Mouse (Mus musculus): Measurements from ENCODE around the gene Tubd1. TPM values are rescaled to one million over a fixed set of nuclear protein-coding genes. Genes with fewer than 3 reads are reported as not detected.
A peak's percentile ranks its signal among the peaks of the same experiment; 100 is the strongest.

Gene Tubd1
- polyA plus RNA-seq, 1 experiment from 2014 or later = 8.9 TPM

DNA sequence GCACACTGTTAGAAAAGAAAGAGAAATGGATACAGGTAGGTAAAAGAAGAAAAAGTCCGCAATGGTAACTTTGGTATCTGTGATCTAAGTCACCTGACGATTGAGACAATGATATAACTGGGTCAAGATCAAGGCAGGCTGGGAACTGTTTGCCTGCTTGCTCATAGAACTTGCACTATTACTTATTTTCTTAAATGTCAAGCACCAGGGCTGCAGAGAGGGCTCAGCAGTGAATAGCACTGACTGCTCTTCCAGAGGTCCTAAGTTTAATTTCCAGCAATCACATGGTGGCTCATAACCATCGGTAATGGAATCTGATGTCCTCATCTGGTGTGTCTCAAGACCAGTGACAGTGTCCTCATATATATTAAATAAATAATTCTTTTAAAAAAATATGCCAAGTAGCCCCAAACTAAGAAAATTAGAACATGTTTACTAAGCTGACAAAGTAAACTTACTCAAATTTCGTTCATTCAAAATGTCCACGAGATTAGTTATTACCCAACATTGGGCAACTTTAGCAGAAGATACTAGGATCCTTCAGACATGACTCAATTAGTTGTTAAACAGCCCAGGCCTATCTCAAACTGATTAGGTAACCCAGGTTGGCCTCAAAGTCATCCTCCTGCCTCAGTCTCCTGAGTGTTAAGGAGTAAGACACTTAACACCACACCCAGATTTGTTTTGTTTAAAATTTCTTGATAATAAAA is 10.4 kb upstream of the Tubd1 start:
- ATAC-seq (replicated peaks) = no peak
- H3K36me3 ChIP-seq = peaks cover 29% of the 10 kb centered on the region
- H3K4me2 ChIP-seq (replicated peaks) = no peak overlapping the region
- H3K4me3 ChIP-seq = no peak overlapping the region
- no peaks in the 10 kb centered on the region for H3K27me3 ChIP-seq
- 96% methylated on average over 5 of the region's 5 CpGs for WGBS
- no peak overlapping the region for H3K27ac ChIP-seq (replicated peaks)
- H3K4me1 ChIP-seq = no peaks in the 10 kb centered on the region
- H3K9ac ChIP-seq (replicated peaks) = no peak overlapping the region
- no peaks in the 10 kb centered on the region for H3K9me3 ChIP-seq

- no peak for ATAC-seq (replicated peaks)
- no peak overlapping the region for H3K4me3 ChIP-seq
- no peak overlapping the region for H3K9ac ChIP-seq (replicated peaks)
- H3K36me3 ChIP-seq = peaks cover 5% of the 10 kb centered on the region; the same call in 1 of the 2 replicates
- no peaks in the 10 kb centered on the region for H3K9me3 ChIP-seq
- H3K27me3 ChIP-seq = no peaks in the 10 kb centered on the region
- WGBS = 93% methylated on average over 4 of the region's 4 CpGs
- H3K27ac ChIP-seq (replicated peaks) = no peak overlapping the region
- peaks cover 14% of the 10 kb centered on the region for H3K4me1 ChIP-seq
- no peak overlapping the region for H3K4me2 ChIP-seq (replicated peaks)
Observed at GRCm38 (mm10) chr11:86538786-86539185, 6.0 kb upstream of the Tubd1 start.

DNA sequence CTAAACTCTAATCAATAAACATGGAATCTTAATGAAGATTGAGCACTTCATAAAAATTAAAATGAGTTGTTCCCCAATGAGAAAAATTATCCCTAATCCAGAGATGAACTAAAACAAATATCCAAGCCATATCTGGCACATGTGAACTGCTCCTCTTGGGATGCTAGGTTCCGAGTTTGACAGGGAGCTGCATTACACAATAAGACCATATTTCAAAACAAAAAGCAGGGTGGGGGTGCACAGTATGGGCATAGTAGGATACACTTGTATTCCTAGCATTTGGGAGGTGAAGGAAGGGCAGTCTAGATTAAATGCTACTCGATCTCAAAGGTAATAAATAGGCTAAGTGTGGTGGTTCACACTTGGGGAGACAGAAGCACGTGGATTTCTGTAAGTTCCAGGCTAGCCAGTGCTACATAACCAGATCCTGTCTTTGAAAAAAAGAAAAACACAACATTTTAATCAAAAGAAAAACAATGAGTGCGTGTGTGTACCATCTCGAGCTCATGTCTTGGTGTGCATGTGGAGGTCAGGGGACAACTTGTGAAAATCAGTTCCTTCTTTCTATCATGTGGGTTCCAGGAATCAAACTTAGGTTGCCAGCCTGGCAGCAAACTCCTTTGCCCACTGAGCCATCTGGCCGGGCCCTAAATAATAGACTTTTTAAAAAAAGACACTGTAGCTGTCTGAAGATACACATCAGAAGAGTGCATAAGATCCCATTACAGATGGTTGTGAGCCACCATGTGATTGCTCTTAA is 4.9 kb upstream of the Tubd1 start:
- no peak overlapping the region for H3K4me2 ChIP-seq (replicated peaks)
- 0 out of 2 replicates have a peak, but pooled peaks cover 3% of the 10 kb centered on the region for H3K36me3 ChIP-seq
- H3K27me3 ChIP-seq = no peaks in the 10 kb centered on the region
- no peaks in the 10 kb centered on the region for H3K9me3 ChIP-seq
- H3K9ac ChIP-seq (replicated peaks) = no peak overlapping the region
- no peak for ATAC-seq (replicated peaks)
- no peak overlapping the region for H3K27ac ChIP-seq (replicated peaks)
- H3K4me3 ChIP-seq = no peak overlapping the region
- 95% methylated on average over 6 of the region's 6 CpGs for WGBS
- peaks cover 16% of the 10 kb centered on the region for H3K4me1 ChIP-seq

DNA sequence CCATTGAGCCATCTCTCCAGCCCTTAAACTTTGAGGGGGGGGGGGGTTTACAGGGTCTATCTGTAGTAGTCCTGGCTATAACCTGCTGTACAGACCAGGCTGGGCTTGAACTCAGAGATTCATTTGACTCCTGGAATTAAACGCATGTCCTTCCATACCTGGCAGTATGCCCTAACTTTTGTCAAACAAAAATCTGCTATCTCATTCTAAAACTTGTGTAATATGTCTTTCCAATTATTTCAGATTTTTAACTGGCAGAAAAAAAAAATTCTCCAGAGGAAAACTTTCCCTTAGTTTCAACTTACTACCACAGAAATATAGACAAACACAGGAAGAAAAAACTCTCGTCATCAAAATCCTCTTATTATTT is 4.3 kb upstream of the Tubd1 start:
- H3K4me3 ChIP-seq = no peak overlapping the region
- H3K27me3 ChIP-seq = no peaks in the 10 kb centered on the region
- 0 out of 2 replicates have a peak, but pooled peaks cover 3% of the 10 kb centered on the region for H3K36me3 ChIP-seq
- H3K4me1 ChIP-seq = peaks cover 21% of the 10 kb centered on the region
- no peak overlapping the region for H3K4me2 ChIP-seq (replicated peaks)
- no peaks in the 10 kb centered on the region for H3K9me3 ChIP-seq
- H3K9ac ChIP-seq (replicated peaks) = no peak overlapping the region
- no peak for ATAC-seq (replicated peaks)
- no peak overlapping the region for H3K27ac ChIP-seq (replicated peaks)
- 92% methylated on average over 2 of the region's 2 CpGs for WGBS

GRCm38 (mm10) chr11:86542851-86543250 is 1.9 kb upstream of the Tubd1 start:
- H3K4me2 ChIP-seq (replicated peaks) = 0 out of 2 replicates have a peak overlapping the region, but pooled peaks have one; percentile 80
- no peak overlapping the region; the same call in 1 of the 2 replicates for H3K9ac ChIP-seq (replicated peaks)
- H3K27me3 ChIP-seq = no peaks in the 10 kb centered on the region
- H3K27ac ChIP-seq (replicated peaks) = no peak overlapping the region
- no peak for ATAC-seq (replicated peaks)
- 0 out of 2 replicates have a peak, but pooled peaks cover under 1% of the 10 kb centered on the region for H3K36me3 ChIP-seq
- H3K4me1 ChIP-seq = peaks cover 24% of the 10 kb centered on the region
- no peaks in the 10 kb centered on the region for H3K9me3 ChIP-seq
- no peak overlapping the region for H3K4me3 ChIP-seq
- WGBS = 91% methylated on average over 1 of the region's 1 CpGs

- Histone ChIP-seq H3K4me3 (peak overlapping the region; percentile 87), H3K4me2 (replicated peaks) (peak overlapping the region; percentile 80), H3K27me3 (no peaks in the 10 kb centered on the region), H3K9me3 (no peaks in the 10 kb centered on the region), H3K9ac (replicated peaks) (peak overlapping the region; percentile 92), H3K27ac (replicated peaks) (peak overlapping the region; percentile 83), H3K36me3 (0 out of 2 replicates have a peak, but pooled peaks cover under 1% of the 10 kb centered on the region), H3K4me1 (peaks cover 24% of the 10 kb centered on the region)
- ATAC-seq (replicated peaks) = peak; percentile 32
- under 1% methylated on average over 50 of the region's 50 CpGs for WGBS
Observed at GRCm38 (mm10) chr11:86543960-86544638, 692 bp upstream of the Tubd1 start.

DNA sequence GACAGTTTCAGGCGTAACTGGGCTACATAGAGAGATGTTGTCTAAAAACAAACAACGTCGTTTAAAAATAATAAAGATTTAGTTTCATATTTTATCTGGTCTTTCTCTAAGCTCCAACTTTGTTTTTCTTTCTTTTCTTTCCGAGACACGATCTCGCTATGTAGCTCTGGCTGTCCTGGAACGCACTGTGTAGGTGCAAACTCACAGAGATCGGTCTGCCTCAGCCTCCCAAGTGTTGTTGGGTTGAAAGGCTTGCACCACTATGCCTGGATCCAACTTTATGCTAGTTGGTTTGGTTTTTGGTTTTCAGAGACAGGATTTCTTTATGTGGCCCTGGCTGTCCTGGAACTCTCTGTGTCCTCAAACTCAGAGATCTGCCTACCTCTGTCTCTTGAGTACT is 765 bp downstream of the Tubd1 start:
- Histone ChIP-seq H3K27ac (replicated peaks) (no peak overlapping the region), H3K9ac (replicated peaks) (peak overlapping the region; percentile 92; the same call in 1 of the 2 replicates), H3K9me3 (no peaks in the 10 kb centered on the region), H3K27me3 (no peaks in the 10 kb centered on the region), H3K4me1 (peaks cover 24% of the 10 kb centered on the region), H3K4me2 (replicated peaks) (peak overlapping the region; percentile 80), H3K36me3 (peaks cover 13% of the 10 kb centered on the region; the same call in 1 of the 2 replicates), H3K4me3 (peak overlapping the region; percentile 87)
- whole genome bisulfite sequencing = 79% methylated on average over 8 of the region's 8 CpGs
- no peak for ATAC-seq (replicated peaks)

DNA sequence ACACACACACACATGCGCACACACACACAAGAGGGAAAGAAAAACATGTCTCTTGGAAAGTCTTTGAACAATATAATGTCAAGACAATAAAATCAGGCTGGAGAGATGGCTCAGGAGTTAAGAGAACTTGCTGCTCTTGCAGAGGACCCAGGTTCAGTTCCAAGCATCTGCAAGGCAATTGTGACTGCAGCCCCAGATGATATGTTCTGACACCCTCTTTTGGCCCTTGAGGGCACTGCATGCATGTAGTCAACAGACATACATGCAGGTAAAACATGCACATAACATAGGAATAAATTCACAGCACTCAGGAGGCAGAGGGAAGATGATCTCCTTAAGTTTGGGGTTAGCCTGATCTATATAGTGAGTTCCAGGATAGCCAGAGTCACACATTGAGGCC is 2.6 kb downstream of the Tubd1 start:
- H3K9me3 ChIP-seq = no peaks in the 10 kb centered on the region
- H3K27me3 ChIP-seq = no peaks in the 10 kb centered on the region
- peaks cover 15% of the 10 kb centered on the region; the same call in 1 of the 2 replicates for H3K36me3 ChIP-seq
- no peak for ATAC-seq (replicated peaks)
- WGBS = 100% methylated on average over 1 of the region's 1 CpGs
- H3K27ac ChIP-seq (replicated peaks) = no peak overlapping the region
- H3K9ac ChIP-seq (replicated peaks) = no peak overlapping the region
- H3K4me1 ChIP-seq = peaks cover 24% of the 10 kb centered on the region
- no peak overlapping the region for H3K4me3 ChIP-seq
- H3K4me2 ChIP-seq (replicated peaks) = no peak overlapping the region

- Histone ChIP-seq H3K27ac (replicated peaks) (no peak overlapping the region), H3K9me3 (no peaks in the 10 kb centered on the region), H3K4me2 (replicated peaks) (no peak overlapping the region), H3K27me3 (no peaks in the 10 kb centered on the region), H3K9ac (replicated peaks) (no peak overlapping the region), H3K4me1 (no peaks in the 10 kb centered on the region), H3K36me3 (peaks cover 17% of the 10 kb centered on the region), H3K4me3 (no peak overlapping the region)
- ATAC-seq (replicated peaks) = no peak
- WGBS = 93% methylated on average over 6 of the region's 6 CpGs
Observed at GRCm38 (mm10) chr11:86553525-86553924, 8.7 kb downstream of the Tubd1 start.

DNA sequence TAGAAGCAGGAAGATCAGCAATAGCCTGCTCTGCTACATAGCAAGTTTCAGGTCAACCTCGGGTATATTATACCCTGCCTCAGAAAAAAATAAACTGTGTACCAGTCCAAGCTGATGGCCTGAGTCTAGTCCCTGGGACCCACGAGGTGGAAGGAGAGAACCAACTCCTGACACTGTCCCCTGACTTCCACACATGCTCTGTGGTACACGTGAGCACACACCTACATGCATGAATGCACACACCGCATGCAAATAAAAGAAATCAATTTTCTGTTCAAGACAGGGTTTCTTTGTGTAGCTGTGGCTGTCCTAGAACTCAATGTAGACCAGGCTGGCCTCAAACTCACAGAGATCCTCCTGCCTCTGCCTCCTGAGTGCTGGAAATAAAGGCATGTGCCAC is 13.5 kb downstream of the Tubd1 start:
- ATAC-seq (replicated peaks) = no peak
- Histone ChIP-seq H3K4me3 (no peak overlapping the region), H3K9me3 (no peaks in the 10 kb centered on the region), H3K4me1 (no peaks in the 10 kb centered on the region), H3K27ac (replicated peaks) (no peak overlapping the region), H3K27me3 (no peaks in the 10 kb centered on the region), H3K9ac (replicated peaks) (no peak overlapping the region), H3K4me2 (replicated peaks) (no peak overlapping the region), H3K36me3 (peaks cover 2% of the 10 kb centered on the region; the same call in 1 of the 2 replicates)
- 85% methylated on average over 4 of the region's 4 CpGs for WGBS

GRCm38 (mm10) chr11:86568425-86568824 is 23.6 kb downstream of the Tubd1 start:
- ATAC-seq (replicated peaks) = no peak
- Histone ChIP-seq H3K27ac (replicated peaks) (no peak overlapping the region), H3K9ac (replicated peaks) (no peak overlapping the region), H3K4me2 (replicated peaks) (no peak overlapping the region), H3K4me3 (no peak overlapping the region), H3K27me3 (no peaks in the 10 kb centered on the region), H3K36me3 (no peaks in the 10 kb centered on the region), H3K4me1 (peaks cover 4% of the 10 kb centered on the region; the same call in 1 of the 2 replicates), H3K9me3 (no peaks in the 10 kb centered on the region)
- WGBS = 76% methylated on average over 3 of the region's 3 CpGs

GRCm38 (mm10) chr11:86570261-86570746 is 25.5 kb downstream of the Tubd1 start:
- Histone ChIP-seq H3K27me3 (no peaks in the 10 kb centered on the region), H3K36me3 (no peaks in the 10 kb centered on the region), H3K4me1 (peaks cover 4% of the 10 kb centered on the region; the same call in 1 of the 2 replicates), H3K9ac (replicated peaks) (no peak overlapping the region), H3K27ac (replicated peaks) (no peak overlapping the region), H3K4me3 (no peak overlapping the region), H3K4me2 (replicated peaks) (no peak overlapping the region), H3K9me3 (no peaks in the 10 kb centered on the region)
- 82% methylated on average over 9 of the region's 9 CpGs for WGBS
- no peak for ATAC-seq (replicated peaks)

Data from forebrain, embryonic 15.5 days (tissue).